Mouse (Mus musculus): ENCODE measurements around the gene Per1. TPM values are rescaled to one million over a fixed set of nuclear protein-coding genes. Genes with fewer than 3 reads are reported as not detected.

The Per1 gene
- total RNA-seq, 1 experiment from 2014 or later: 36.1 TPM

DNA sequence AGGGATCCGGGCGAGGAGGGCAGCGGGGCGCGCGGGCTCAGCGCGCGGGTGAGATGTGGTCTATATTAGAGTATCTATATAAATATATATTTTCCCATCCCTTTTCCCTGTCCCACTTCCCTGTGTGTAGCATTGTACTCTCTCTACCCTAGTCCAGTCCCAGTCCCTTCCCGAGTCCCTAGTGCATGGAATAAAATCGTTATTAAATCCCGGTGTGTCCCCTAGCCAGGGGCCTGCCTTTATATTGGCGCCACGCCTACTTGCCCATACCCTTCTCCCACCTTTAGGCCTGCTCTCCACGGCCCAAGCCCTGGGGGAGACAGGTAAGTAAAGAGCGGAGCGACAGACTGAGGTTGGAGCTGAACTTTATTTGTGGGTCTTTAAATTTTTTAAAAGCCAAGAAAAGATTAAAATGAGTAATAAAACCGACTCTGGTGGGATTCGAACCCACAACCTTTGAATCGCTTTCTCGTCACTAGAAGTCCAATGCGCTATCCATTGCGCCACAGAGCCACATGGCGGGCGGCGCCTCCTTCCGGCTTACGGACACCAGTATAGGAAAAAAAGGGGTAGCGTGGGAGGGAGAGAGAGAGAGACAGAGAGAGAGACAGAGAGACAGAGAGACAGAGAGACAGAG, 28.2 kb downstream of the Per1 start:
- peak; percentile 19; the same call in 1 of the 2 replicates for ATAC-seq (ENCODE audit: extremely low read depth, insufficient number of reproducible peaks, low FRiP score, poor library complexity, severe bottlenecking)

DNA sequence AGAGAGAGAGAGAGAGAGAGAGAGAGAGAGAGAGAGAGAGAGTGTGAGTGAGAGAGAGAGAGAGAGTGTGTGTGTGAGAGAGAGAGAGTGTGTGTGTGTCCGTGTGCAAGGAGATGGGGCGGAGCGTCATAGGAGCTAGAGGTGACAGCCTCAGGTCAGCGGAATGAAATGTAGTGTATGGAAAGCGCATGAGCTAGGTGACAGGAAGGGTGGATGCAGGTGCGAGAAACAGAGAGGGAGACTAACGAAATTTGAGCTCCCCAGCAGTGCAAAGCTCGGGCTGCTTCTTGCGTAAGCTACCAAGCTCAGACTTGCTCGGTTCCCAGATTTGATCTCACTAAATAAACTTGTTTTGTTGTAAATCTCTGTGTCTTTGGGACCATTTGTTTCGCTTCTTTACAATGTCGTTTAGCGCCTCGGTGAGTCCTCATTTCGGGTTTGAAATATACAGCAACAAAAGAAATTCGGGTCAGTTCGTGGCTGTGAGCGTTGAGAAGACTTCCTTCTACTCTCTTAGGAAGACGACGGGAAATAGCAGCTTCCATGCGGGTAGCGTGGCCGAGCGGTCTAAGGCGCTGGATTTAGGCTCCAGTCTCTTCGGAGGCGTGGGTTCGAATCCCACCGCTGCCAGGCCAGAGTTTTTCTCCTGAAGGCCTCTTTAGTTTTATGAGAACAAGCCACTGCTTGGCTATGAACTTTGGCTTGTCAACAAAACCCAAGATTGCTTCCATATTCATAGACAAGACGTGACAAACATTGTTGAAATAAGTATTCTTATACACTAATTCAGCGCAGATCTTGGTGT, 28.9 kb downstream of the Per1 start:
- ATAC-seq (ENCODE audit: extremely low read depth, insufficient number of reproducible peaks, low FRiP score, poor library complexity, severe bottlenecking): peak; percentile 30; the same call in 1 of the 2 replicates

GRCm38 (mm10) chr11:69124498-69124847, 29.5 kb downstream of the Per1 start:
- no peak for ATAC-seq (ENCODE audit: extremely low read depth, insufficient number of reproducible peaks, low FRiP score, poor library complexity, severe bottlenecking)

DNA sequence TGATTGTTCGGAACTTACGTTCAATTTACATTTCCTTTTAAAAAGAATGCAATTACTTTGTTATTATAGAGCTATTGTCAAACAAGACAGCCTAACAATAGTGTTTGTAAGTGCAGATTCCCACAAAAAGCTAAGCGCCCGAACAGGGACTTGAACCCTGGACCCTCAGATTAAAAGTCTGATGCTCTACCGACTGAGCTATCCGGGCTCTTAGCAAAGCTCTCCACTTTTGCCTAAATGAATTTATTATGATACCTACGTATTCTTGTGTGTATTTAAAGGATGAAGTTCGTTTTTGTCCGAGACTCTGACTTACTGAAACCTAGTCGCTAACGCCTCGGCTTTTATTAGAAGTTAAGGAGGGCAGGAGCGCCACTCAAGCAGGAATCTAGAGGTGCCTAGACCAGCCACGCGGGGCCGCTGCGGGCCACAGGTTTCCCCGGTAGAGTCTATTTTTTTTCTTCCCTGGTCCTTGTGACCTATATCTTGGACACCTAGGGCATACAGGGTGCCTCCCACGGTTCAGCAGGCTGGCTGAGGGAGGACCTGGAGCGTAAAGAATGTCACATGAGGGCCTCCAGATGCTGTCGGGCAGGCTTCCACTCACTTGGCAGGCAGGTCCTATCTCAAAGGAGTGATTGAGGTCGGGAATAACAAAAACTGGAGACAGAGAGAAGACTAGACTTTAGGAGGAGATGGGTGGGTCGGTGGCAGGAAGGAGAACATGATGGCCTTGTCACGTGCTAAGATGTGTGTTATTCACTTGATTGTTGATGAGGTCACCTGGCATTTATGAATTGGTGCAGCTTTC, 30.2 kb downstream of the Per1 start:
- peak; percentile 24 for ATAC-seq (ENCODE audit: extremely low read depth, insufficient number of reproducible peaks, low FRiP score, poor library complexity, severe bottlenecking)

GRCm38 (mm10) chr11:69125852-69125918, 30.7 kb downstream of the Per1 start, which contains the start of gene Aloxe3:
TSS of gene Aloxe3 (plus strand) at chr11:69125896.
- no peak for ATAC-seq (ENCODE audit: extremely low read depth, insufficient number of reproducible peaks, low FRiP score, poor library complexity, severe bottlenecking)

GRCm38 (mm10) chr11:69125919-69126705, 31.1 kb downstream of the Per1 start:
- no peak for ATAC-seq (ENCODE audit: extremely low read depth, insufficient number of reproducible peaks, low FRiP score, poor library complexity, severe bottlenecking)

DNA sequence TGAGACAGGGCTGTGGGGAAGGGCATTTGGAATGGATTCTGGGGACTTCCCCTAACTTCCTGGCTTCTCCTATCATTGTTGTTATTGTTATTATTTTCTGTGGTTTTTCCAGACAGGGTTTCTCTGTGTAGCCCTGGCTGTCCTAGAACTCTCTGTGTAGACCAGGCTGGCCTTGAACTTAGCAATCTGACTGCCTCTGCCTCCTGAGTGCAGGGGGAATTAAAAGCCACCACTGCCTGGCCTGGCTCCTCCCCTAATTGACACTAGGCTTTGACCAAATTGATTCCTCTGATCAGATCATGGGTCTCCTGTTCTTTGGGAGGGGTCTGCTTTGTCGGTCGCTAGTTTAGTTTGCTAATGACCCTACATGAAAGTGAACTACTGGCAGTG, 31.7 kb downstream of the Per1 start:
- no peak for ATAC-seq (ENCODE audit: extremely low read depth, insufficient number of reproducible peaks, low FRiP score, poor library complexity, severe bottlenecking)

GRCm38 (mm10) chr11:69128426-69129122, 33.6 kb downstream of the Per1 start:
- no peak for ATAC-seq (ENCODE audit: extremely low read depth, insufficient number of reproducible peaks, low FRiP score, poor library complexity, severe bottlenecking)

DNA sequence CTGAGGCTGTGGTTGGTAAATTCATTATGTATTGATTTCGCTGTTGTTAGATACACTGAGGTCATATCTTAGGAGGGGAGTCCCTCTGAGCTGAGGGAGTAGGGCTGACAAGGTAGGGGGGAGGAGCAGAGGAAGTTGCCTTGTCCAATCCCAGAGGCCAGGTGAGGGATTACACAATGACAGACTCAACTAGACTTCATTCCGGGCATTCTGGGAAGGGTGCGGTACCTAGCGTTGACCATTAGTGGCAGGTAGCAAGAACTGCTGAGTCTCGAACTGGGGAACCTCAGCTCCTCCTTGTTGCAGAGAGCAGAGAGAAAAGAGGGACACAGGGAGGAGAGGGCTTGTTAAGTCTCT, 38.5 kb downstream of the Per1 start:
- no peak for ATAC-seq (ENCODE audit: extremely low read depth, insufficient number of reproducible peaks, low FRiP score, poor library complexity, severe bottlenecking)

- ATAC-seq (ENCODE audit: extremely low read depth, insufficient number of reproducible peaks, low FRiP score, poor library complexity, severe bottlenecking): peak; percentile 67
Observed at GRCm38 (mm10) chr11:69133923-69134621, 39.1 kb downstream of the Per1 start.

- ATAC-seq (ENCODE audit: extremely low read depth, insufficient number of reproducible peaks, low FRiP score, poor library complexity, severe bottlenecking): no peak
Observed at GRCm38 (mm10) chr11:69134622-69134968, 39.6 kb downstream of the Per1 start.

DNA sequence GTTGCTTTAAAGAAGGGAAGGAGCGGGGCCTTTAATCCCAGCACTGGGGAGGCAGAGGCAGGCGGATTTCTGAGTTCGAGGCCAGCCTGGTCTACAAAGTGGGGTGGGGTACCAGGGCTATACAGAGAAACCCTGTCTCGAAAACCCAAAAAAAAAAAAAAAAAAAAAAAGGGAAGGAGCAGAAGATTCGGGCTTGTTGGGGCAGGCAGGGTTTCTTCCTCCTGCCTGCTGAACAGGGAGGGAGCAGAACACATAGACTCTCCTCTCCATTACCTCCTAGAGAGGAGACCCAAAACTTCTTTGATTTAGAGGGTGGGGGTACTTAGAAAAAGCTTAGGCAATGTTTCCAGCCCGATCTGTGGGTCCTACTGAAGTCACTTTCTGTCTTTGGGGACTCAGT, 40.3 kb downstream of the Per1 start:
- ATAC-seq (ENCODE audit: extremely low read depth, insufficient number of reproducible peaks, low FRiP score, poor library complexity, severe bottlenecking): no peak

DNA sequence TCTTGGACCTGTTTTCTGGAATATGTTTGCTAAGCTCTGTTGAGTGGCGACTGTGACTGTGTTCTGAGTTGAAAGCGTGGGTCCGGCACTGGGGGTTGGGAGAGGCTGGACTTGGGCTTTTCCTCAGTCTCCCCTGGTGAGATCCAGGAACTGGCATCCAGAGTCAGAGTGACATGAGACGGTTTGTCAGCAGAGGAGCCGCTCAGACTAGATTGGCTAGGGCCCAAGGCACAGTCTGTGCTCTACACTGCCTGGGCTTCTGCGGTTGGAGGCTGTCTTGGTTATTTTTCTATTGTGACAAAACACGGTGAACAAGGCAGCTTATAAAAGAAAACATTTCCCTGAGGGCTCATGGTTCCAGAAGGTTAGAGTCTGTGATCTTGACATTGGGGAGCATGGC, 52.5 kb downstream of the Per1 start:
- no peak for ATAC-seq (ENCODE audit: extremely low read depth, insufficient number of reproducible peaks, low FRiP score, poor library complexity, severe bottlenecking)

DNA sequence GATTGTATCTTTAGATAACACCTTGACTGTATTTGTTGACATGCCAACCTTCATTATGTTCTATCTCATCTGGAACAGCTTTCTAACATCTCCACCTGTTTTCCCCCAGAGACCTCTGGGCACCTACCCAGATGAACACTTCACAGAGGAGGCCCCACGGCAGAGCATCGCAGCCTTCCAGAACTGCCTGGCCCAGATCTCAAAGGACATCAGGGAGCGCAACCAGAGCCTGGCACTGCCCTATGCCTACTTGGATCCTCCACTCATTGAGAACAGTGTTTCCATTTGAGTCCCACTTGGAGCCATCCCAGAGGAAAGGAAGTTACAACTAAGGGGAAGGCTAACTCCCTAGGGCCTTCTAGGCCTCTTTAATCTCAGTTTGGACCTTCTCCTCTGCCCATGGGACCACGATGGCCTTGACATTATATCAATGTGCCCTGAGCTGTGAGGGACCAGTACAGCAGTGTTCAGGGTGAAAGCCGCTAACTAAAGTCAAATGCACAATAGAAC, 53.5 kb downstream of the Per1 start:
- ATAC-seq (ENCODE audit: extremely low read depth, insufficient number of reproducible peaks, low FRiP score, poor library complexity, severe bottlenecking): no peak

DNA sequence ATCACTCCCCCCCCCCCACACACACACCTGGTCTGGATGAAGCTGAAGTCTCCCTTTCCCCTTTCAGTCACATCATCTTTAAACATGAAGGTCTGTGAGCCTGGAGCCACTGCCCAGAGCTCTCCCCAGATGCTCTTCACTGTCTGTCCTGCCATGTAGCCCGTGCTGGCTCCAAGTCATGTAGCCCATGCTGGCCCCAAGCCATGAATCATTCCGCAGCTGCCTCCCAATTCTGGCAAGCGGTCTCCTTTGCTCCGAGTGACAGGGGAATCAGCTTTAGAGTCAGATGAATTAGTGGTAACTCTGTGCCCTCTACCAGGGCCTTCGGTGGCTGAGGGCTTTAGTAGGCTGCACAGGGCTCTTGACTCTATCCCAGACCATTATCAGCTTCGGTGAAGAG, 54.7 kb downstream of the Per1 start:
- no peak for ATAC-seq (ENCODE audit: extremely low read depth, insufficient number of reproducible peaks, low FRiP score, poor library complexity, severe bottlenecking)

GRCm38 (mm10) chr11:69150444-69150843, 55.4 kb downstream of the Per1 start:
- peak; percentile 40; the same call in 1 of the 2 replicates for ATAC-seq (ENCODE audit: extremely low read depth, insufficient number of reproducible peaks, low FRiP score, poor library complexity, severe bottlenecking)

DNA sequence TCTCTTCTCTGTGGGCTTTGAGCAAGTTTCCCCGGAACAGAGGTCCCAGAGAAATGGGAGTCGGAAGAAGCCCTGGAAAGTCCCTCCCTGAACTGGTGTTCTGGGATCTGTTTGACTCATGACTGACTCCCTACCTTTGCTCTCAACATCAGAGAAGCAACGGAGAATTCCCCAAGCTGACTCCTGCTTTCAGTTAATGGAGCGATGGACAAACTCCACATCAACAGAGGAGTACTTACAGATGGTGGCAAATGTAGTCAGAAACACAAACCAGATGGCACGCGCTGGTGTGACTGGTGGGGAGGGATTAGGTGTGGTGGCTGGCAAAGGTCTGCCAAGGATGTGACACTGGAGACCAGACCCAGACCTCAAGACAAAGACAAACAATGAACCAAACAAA, 56.0 kb downstream of the Per1 start:
- no peak for ATAC-seq (ENCODE audit: extremely low read depth, insufficient number of reproducible peaks, low FRiP score, poor library complexity, severe bottlenecking)

DNA sequence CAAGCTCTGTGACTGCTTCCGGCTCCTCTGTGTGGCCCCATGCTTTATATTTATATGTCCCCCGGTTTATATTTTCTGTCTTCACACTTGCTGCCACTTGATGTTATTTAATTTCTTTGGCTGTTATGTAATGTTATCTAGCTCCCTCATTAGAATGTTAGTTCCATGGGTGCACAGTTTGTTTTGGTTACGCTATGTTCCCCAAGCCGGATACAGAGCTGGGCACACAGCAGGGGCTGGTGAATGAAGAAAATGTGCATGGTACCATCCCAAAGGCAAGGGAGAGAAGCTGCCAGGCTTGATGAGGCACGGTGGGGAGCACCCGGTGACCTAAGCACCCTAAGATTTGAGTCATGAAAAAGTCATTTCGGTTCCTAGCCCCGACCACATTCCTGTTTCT, 58.8 kb downstream of the Per1 start:
- ATAC-seq (ENCODE audit: extremely low read depth, insufficient number of reproducible peaks, low FRiP score, poor library complexity, severe bottlenecking): no peak

All from neutrophil, adult 5-6 weeks (primary cell).